Mouse (Mus musculus): ENCODE measurements around the gene Adamts4. TPM values are rescaled to one million over a fixed set of nuclear protein-coding genes. Genes with fewer than 3 reads are reported as not detected.

The Adamts4 gene
- total RNA-seq, 1 experiment = 4.5 TPM

DNA sequence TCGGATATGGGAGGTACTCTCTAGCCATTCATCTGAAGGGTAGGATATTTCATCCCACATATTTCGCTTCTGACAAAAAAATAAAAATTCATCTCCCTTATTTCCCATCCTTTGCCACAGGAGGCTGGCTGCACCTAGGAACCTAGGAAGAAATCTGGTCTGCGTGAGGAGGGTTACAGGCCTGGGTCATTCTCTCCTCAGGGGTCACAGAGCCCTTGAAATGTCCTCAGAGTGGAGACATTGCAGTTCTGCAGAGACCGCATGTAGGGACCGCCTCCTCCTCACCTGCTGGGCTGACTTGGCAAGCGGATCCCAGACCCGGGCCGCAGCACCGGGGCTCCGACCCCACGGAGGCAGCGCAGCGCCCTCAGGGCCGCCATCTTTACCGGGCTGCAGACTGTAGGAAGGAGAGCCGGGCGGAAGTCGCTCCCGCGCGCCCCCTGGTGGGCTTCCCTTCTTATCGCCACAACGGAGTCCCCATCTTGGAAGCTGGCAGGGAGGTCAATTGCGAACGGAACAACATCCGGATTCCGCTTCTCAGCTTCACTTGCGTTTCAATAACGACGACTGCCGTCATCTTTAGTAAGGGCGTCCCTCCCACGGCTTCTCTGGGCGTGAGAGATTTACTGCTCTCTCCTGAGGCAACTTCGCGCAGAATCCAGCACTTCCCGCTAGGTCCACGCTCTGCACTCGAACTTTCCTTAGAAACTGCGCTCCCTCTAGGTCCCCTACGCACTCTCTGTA, 3.3 kb upstream of the Adamts4 start:
- peak overlapping the region; percentile 97 for H3K9ac ChIP-seq (ENCODE audit: insufficient read depth, low read depth, low read length, poor library complexity, severe bottlenecking)
- peak overlapping the region; percentile 85 to 95 for H3K4me3 ChIP-seq (ENCODE audit: insufficient read depth in 1 of 2, low read depth in 1 of 2, low read length in 2 of 2, poor library complexity in 1 of 2, severe bottlenecking in 1 of 2)
- H3K9me3 ChIP-seq (ENCODE audit: control insufficient read depth, insufficient read depth, low read depth, low read length) = no peaks in the 10 kb centered on the region
- in situ Hi-C loops (cut with MboI; ENCODE audit: low sequenced_read_pairs in 2 of 2, unreplicated experiment in 2 of 2) = loop anchor here (10.0 to 25.0 kb wide), 2 partner anchors 132 to 360 kb away; partner anchors contain the start of genes Cfap126 (in 1 of the 2), Dusp12 (in 1 of the 2) and Gm26620 (in 1 of the 2)
- peak overlapping the region; percentile 71; the same call in 1 of the 2 replicates for H3K27ac ChIP-seq (ENCODE audit: insufficient read depth, low read depth, low read length, poor library complexity, severe bottlenecking)
- peaks cover 7 to 20% of the 10 kb centered on the region in 2 experiments for H3K4me1 ChIP-seq (ENCODE audit: control insufficient read depth in 2 of 2, insufficient read depth in 2 of 2, low read length in 2 of 2, poor library complexity in 1 of 2)
- TF ChIP-seq MAFK (IDR thresholded peaks at IDR 0.05; ENCODE audit: insufficient read depth, low read depth, low read length) (no peak), HCFC1 (IDR thresholded peaks at IDR 0.05; ENCODE audit: borderline replicate concordance, insufficient read depth, low read length) (peak; percentile 91), CHD2 (IDR thresholded peaks at IDR 0.05; ENCODE audit: low read depth, low read length) (0 out of 2 replicates have a peak, but pooled peaks have one; percentile 36)
- H3K36me3 ChIP-seq (ENCODE audit: control insufficient read depth, insufficient read depth, low read length, poor library complexity, severe bottlenecking) = 0 out of 2 replicates have a peak, but pooled peaks cover 2% of the 10 kb centered on the region
- DNase-seq (ENCODE audit: low read depth, low spot score) = peak; percentile 94

DNA sequence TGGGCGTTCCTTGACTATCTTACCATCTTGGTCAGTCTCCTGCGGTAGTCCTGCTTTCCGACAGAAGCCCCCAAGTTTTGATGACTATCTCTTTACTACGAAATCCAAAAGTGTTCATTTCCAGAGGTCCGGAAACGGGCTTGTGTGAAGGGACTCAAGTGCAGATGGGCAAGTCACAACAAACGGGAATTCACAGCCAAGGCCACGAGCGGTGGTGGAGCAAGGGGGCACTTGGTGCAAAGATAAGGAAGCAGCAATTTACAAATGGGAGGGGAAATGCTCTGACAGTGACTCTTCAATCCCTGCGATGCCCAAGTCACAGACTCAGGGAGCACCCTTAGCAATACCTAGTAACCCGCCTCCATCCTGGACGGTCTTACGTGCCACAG, 2.8 kb upstream of the Adamts4 start:
- DNase-seq (ENCODE audit: low read depth, low spot score) = no peak
- Histone ChIP-seq H3K4me1 (ENCODE audit: control insufficient read depth in 2 of 2, insufficient read depth in 2 of 2, low read length in 2 of 2, poor library complexity in 1 of 2) (peaks cover 5 to 23% of the 10 kb centered on the region in 2 experiments; a peak in 3 of 4 replicates), H3K9ac (ENCODE audit: insufficient read depth, low read depth, low read length, poor library complexity, severe bottlenecking) (peak overlapping the region; percentile 71; the same call in 1 of the 2 replicates), H3K27ac (ENCODE audit: insufficient read depth, low read depth, low read length, poor library complexity, severe bottlenecking) (peak overlapping the region; percentile 71; the same call in 1 of the 2 replicates), H3K36me3 (ENCODE audit: control insufficient read depth, insufficient read depth, low read length, poor library complexity, severe bottlenecking) (0 out of 2 replicates have a peak, but pooled peaks cover 2% of the 10 kb centered on the region), H3K9me3 (ENCODE audit: control insufficient read depth, insufficient read depth, low read depth, low read length) (no peaks in the 10 kb centered on the region), H3K4me3 (ENCODE audit: insufficient read depth in 1 of 2, low read depth in 1 of 2, low read length in 2 of 2, poor library complexity in 1 of 2, severe bottlenecking in 1 of 2) (peak overlapping the region; percentile 85 to 95)
- in situ Hi-C loops (cut with MboI; ENCODE audit: low sequenced_read_pairs in 2 of 2, unreplicated experiment in 2 of 2) = loop anchor here (10.0 to 25.0 kb wide), 2 partner anchors 133 to 360 kb away; partner anchors contain the start of genes Cfap126 (in 1 of the 2), Dusp12 (in 1 of the 2) and Gm26620 (in 1 of the 2)
- TF ChIP-seq HCFC1 (IDR thresholded peaks at IDR 0.05; ENCODE audit: borderline replicate concordance, insufficient read depth, low read length) (no peak), ZC3H11A (IDR thresholded peaks at IDR 0.05; ENCODE audit: borderline replicate concordance, low read depth, low read length) (no peak), ZNF384 (IDR thresholded peaks at IDR 0.05; ENCODE audit: low read depth, low read length) (no peak)

DNA sequence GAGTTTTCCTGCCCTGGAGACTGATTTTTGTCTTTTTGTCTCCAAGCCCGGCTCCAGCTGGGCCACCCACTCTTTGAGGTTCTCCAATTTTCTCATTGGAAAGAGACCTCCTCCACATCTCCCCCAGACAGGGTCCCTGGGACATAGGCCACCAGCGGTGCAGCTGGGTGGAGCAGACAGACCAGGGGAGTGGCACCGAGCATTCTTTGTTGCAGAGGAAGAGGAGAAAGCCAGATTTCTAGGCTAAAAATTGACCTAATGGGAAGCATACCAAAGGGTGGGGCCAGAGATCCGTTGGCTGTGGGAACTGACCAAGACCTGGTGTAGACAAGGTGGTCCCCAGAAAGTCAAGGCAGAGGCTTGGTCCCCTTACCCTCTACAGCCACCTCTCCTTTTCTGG, 2.3 kb upstream of the Adamts4 start:
- Histone ChIP-seq H3K9ac (ENCODE audit: insufficient read depth, low read depth, low read length, poor library complexity, severe bottlenecking) (peak overlapping the region; percentile 71; the same call in 1 of the 2 replicates), H3K27ac (ENCODE audit: insufficient read depth, low read depth, low read length, poor library complexity, severe bottlenecking) (peak overlapping the region; percentile 6; the same call in 1 of the 2 replicates), H3K4me3 (ENCODE audit: insufficient read depth in 1 of 2, low read depth in 1 of 2, low read length in 2 of 2, poor library complexity in 1 of 2, severe bottlenecking in 1 of 2) (peak overlapping the region; percentile 85 to 95; a peak in 3 of 4 replicates), H3K4me1 (ENCODE audit: control insufficient read depth in 2 of 2, insufficient read depth in 2 of 2, low read length in 2 of 2, poor library complexity in 1 of 2) (peaks cover 5 to 24% of the 10 kb centered on the region in 2 experiments; a peak in 3 of 4 replicates), H3K9me3 (ENCODE audit: control insufficient read depth, insufficient read depth, low read depth, low read length) (no peaks in the 10 kb centered on the region), H3K36me3 (ENCODE audit: control insufficient read depth, insufficient read depth, low read length, poor library complexity, severe bottlenecking) (0 out of 2 replicates have a peak, but pooled peaks cover 2% of the 10 kb centered on the region)
- TF ChIP-seq ZNF384 (IDR thresholded peaks at IDR 0.05; ENCODE audit: low read depth, low read length) (no peak), MAFK (IDR thresholded peaks at IDR 0.05; ENCODE audit: insufficient read depth, low read depth, low read length) (no peak), HCFC1 (IDR thresholded peaks at IDR 0.05; ENCODE audit: borderline replicate concordance, insufficient read depth, low read length) (no peak), CHD2 (IDR thresholded peaks at IDR 0.05; ENCODE audit: low read depth, low read length) (no peak), ZC3H11A (IDR thresholded peaks at IDR 0.05; ENCODE audit: borderline replicate concordance, low read depth, low read length) (no peak)
- in situ Hi-C loops (cut with MboI; ENCODE audit: low sequenced_read_pairs in 2 of 2, unreplicated experiment in 2 of 2) = loop anchor here (10.0 to 25.0 kb wide), 2 partner anchors 133 to 361 kb away; partner anchors contain the start of genes Cfap126 (in 1 of the 2), Dusp12 (in 1 of the 2) and Gm26620 (in 1 of the 2)
- no peak for DNase-seq (ENCODE audit: low read depth, low spot score)

DNA sequence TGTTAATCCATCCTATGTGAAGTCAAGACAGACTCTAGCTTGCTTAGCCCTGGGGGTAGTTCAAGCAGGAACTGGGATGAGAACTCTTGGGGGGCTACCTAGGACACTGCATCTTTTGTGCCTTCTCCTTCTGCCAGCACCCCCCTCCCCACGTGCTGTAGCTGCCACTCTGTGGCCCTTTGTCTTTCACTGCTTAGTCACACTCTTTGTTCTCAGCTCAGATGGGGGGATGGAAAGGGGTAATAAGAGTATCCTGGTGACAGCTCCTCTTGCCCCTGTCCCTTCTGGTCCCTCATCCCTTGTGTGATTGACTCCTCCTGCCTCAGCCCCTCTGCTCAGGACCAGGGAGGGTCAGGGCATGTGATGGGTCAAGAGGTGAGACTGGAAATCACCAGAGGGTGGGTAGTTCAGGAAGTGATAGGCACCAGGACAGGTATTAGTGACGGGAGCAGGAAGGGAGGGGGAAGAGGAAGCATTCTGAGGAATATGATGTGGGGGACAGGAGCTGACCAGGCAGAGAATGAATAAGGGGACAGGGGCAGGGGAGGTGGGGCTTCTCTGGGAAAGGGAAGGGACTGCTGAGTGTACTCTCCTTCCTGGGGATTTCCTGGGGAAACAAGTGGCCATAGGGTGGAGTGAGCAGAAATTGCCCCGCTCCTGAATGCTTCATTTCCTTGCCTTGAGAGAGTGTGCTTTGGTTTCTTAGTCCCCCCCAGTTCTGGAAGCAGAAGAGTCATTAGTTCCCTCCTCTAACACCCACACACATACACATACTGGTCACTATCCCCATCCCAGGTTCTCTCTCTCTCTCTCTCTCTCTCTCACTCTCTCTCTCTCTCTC, 1.6 kb upstream of the Adamts4 start:
- H3K4me1 ChIP-seq (ENCODE audit: control insufficient read depth in 2 of 2, insufficient read depth in 2 of 2, low read length in 2 of 2, poor library complexity in 1 of 2) = peaks cover 5 to 26% of the 10 kb centered on the region in 2 experiments; a peak in 3 of 4 replicates
- no peak overlapping the region for H3K27ac ChIP-seq (ENCODE audit: insufficient read depth, low read depth, low read length, poor library complexity, severe bottlenecking)
- H3K9ac ChIP-seq (ENCODE audit: insufficient read depth, low read depth, low read length, poor library complexity, severe bottlenecking) = no peak overlapping the region
- 0 out of 2 replicates have a peak, but pooled peaks cover under 1% of the 10 kb centered on the region for H3K36me3 ChIP-seq (ENCODE audit: control insufficient read depth, insufficient read depth, low read length, poor library complexity, severe bottlenecking)
- H3K4me3 ChIP-seq (ENCODE audit: insufficient read depth in 1 of 2, low read depth in 1 of 2, low read length in 2 of 2, poor library complexity in 1 of 2, severe bottlenecking in 1 of 2) = 0 out of 4 replicates have a peak overlapping the region, but pooled peaks of 1 of the 2 experiments have one; percentile 3
- TF ChIP-seq ZC3H11A (IDR thresholded peaks at IDR 0.05; ENCODE audit: borderline replicate concordance, low read depth, low read length) (no peak), MAFK (IDR thresholded peaks at IDR 0.05; ENCODE audit: insufficient read depth, low read depth, low read length) (no peak)
- no peak for DNase-seq (ENCODE audit: low read depth, low spot score)
- no peaks in the 10 kb centered on the region for H3K9me3 ChIP-seq (ENCODE audit: control insufficient read depth, insufficient read depth, low read depth, low read length)
- in situ Hi-C loops (cut with MboI; ENCODE audit: low sequenced_read_pairs in 2 of 2, unreplicated experiment in 2 of 2) = loop anchor here (10.0 to 25.0 kb wide), 2 partner anchors 134 to 361 kb away; partner anchors contain the start of genes Cfap126 (in 1 of the 2), Dusp12 (in 1 of the 2) and Gm26620 (in 1 of the 2)
